Mouse (Mus musculus) lung, adult 2 months (tissue): ENCODE measurements around the gene Olfr806. TPM values are rescaled to one million over a fixed set of nuclear protein-coding genes. Genes with fewer than 3 reads are reported as not detected.

ENCODE experiments used
- DNase-seq: peaks from one replicate; pipeline ENCODE4 v3.0.0; 2022
- H3K4me1 ChIP-seq: fragments of 200-500 bp; 2 replicates; pipeline ENCODE4 v1.6.1; 2011; ENCODE audit warnings: low read length; ENCODE audit not compliant: control insufficient read depth, insufficient read depth
- H3K4me3 ChIP-seq: fragments of 200-500 bp; replicated peaks from 2 replicates; pipeline ENCODE3; 2011; ENCODE audit warnings: low read depth, mild to moderate bottlenecking, control low read depth, low read length; ENCODE audit errors: extremely low read depth
- CTCF ChIP-seq: fragments of 200-500 bp; IDR thresholded peaks from 2 replicates; pipeline ENCODE4 v1.5.1; 2011; ENCODE audit warnings: mild to moderate bottlenecking, low read length, control low read depth; ENCODE audit not compliant: insufficient read depth
- POLR2A ChIP-seq: fragments of 200-500 bp; IDR thresholded peaks from 2 replicates; pipeline ENCODE4 v1.6.1; 2011; ENCODE audit warnings: low read depth, mild to moderate bottlenecking, control low read depth, low read length, borderline replicate concordance; ENCODE audit errors: extremely low read depth
- WGBS: fragments of 180-500 bp; shearing (Covaris S2); methylation state at CpG from one replicate; pipeline ENCODE4 v1.1.7; 2018; 5-methylcytosine and 5-hydroxymethylcytosine counted together
- polyA plus RNA-seq: library from polyadenylated mRNA; depleted of rRNA; stranded (reverse); fragments of >200 nt; gene quantifications from 2 replicates; pipeline ENCODE4 v1.2.3, GENCODE M21; 2012; rRNA removed

The Olfr806 gene
- not detected in 2 replicates for polyA plus RNA-seq

GRCm38 (mm10) chr10:129741821-129742220 lies at the start of gene Olfr806:
Gene Olfr806, minus strand, starts transcription at chr10:129741921.
- TF ChIP-seq POLR2A (no peak), CTCF (no peak)
- DNase-seq, result no peak
- no peak within 1 kb of the TSS for H3K4me3 ChIP-seq
- H3K4me1 ChIP-seq, result no peaks in the 10 kb centered on the region

- TF ChIP-seq CTCF (no peak), POLR2A (no peak)
- DNase-seq, result no peak
Measured at GRCm38 (mm10) chr10:129778123-129778522, 36.4 kb upstream of the Olfr806 start.

GRCm38 (mm10) chr10:129774338-129774737 lies 32.6 kb upstream of the Olfr806 start, which contains the start of gene Olfr809:
Gene Olfr809, plus strand, starts transcription at chr10:129774638.
- no peak for TF ChIP-seq CTCF
- no peak for TF ChIP-seq POLR2A
- DNase-seq, result no peak

More at GRCm38 (mm10) chr10:129778123-129778522, 36.4 kb upstream of the Olfr806 start:
- Histone ChIP-seq H3K4me3 (no peak overlapping the region), H3K4me1 (no peaks in the 10 kb centered on the region)

GRCm38 (mm10) chr10:129765182-129765581 lies 23.5 kb upstream of the Olfr806 start, which contains the start of gene Olfr808:
Gene Olfr808, plus strand, starts transcription at chr10:129765482.
- TF ChIP-seq CTCF, result no peak
- TF ChIP-seq POLR2A, result no peak
- Histone ChIP-seq H3K4me3 (no peak within 1 kb of the TSS), H3K4me1 (no peaks in the 10 kb centered on the region)
- no peak for DNase-seq
- WGBS, result 88% methylated on average over 1 of the region's 1 CpGs

More at GRCm38 (mm10) chr10:129774338-129774737, 32.6 kb upstream of the Olfr806 start, which contains the start of gene Olfr809:
- Histone ChIP-seq H3K4me1 (no peaks in the 10 kb centered on the region), H3K4me3 (no peak within 1 kb of the TSS)

GRCm38 (mm10) chr10:129757693-129758092 lies 16.0 kb upstream of the Olfr806 start, which contains the start of gene Olfr807:
Gene Olfr807, minus strand, starts transcription at chr10:129757793.
- H3K4me1 ChIP-seq, result no peaks in the 10 kb centered on the region
- H3K4me3 ChIP-seq, result no peak within 1 kb of the TSS
- WGBS, result 70% methylated on average over 1 of the region's 1 CpGs
- DNase-seq, result no peak
- TF ChIP-seq POLR2A (no peak), CTCF (no peak)

- no peak for DNase-seq
- no peaks in the 10 kb centered on the region for H3K4me1 ChIP-seq
- WGBS, result 95% methylated on average over 2 of the region's 2 CpGs
- TF ChIP-seq CTCF (no peak), POLR2A (no peak)
- no peak within 1 kb of the TSS for H3K4me3 ChIP-seq
Measured at GRCm38 (mm10) chr10:129729275-129729674, 12.4 kb downstream of the Olfr806 start, which contains the start of gene Olfr805. Gene Olfr805, minus strand, starts transcription at chr10:129729375.

- no peak within 1 kb of the TSS for H3K4me3 ChIP-seq
- no peaks in the 10 kb centered on the region for H3K4me1 ChIP-seq
- no peak for DNase-seq
- TF ChIP-seq CTCF (no peak), POLR2A (no peak)
Measured at GRCm38 (mm10) chr10:129702910-129703309, 38.8 kb downstream of the Olfr806 start, which contains the start of gene Olfr804. Gene Olfr804, plus strand, starts transcription at chr10:129703210.

GRCm38 (mm10) chr10:129694186-129694585 lies 47.5 kb downstream of the Olfr806 start, which contains the start of gene Olfr803:
Gene Olfr803, minus strand, starts transcription at chr10:129694286.
- 61% methylated on average over 2 of the region's 2 CpGs for WGBS
- no peak for TF ChIP-seq POLR2A
- TF ChIP-seq CTCF, result no peak
- no peak for DNase-seq
- H3K4me1 ChIP-seq, result no peaks in the 10 kb centered on the region
- H3K4me3 ChIP-seq, result no peak within 1 kb of the TSS

- WGBS, result 41% methylated on average over 1 of the region's 1 CpGs
- Histone ChIP-seq H3K4me3 (no peak within 1 kb of the TSS), H3K4me1 (no peaks in the 10 kb centered on the region)
- TF ChIP-seq POLR2A (no peak), CTCF (no peak)
- DNase-seq, result no peak
Measured at GRCm38 (mm10) chr10:129688069-129688468, 53.7 kb downstream of the Olfr806 start, which contains the start of gene Olfr802. Gene Olfr802, minus strand, starts transcription at chr10:129688169.

Other genes starting within 250 kb of the Olfr806 start
- not detected in 2 replicates for gene Olfr790, start 243.4 kb downstream of the Olfr806 start, polyA plus RNA-seq
- gene Olfr791, start 220.1 kb downstream of the Olfr806 start, polyA plus RNA-seq, result not detected in 2 replicates
- gene Olfr792, start 202.8 kb downstream of the Olfr806 start, polyA plus RNA-seq, result not detected in 2 replicates
- not detected in 2 replicates for gene Olfr794, start 174.3 kb downstream of the Olfr806 start, polyA plus RNA-seq
- gene Olfr796, start 129.4 kb downstream of the Olfr806 start, polyA plus RNA-seq, result not detected in 2 replicates
- not detected in 2 replicates for gene Olfr798, start 114.0 kb downstream of the Olfr806 start, polyA plus RNA-seq
- not detected in 2 replicates for gene Olfr799, start 104.4 kb downstream of the Olfr806 start, polyA plus RNA-seq
- gene Olfr800, start 84.2 kb downstream of the Olfr806 start, polyA plus RNA-seq, result not detected in 2 replicates
- not detected in 2 replicates for gene Olfr801, start 68.1 kb downstream of the Olfr806 start, polyA plus RNA-seq
- gene Olfr802, start 53.8 kb downstream of the Olfr806 start, polyA plus RNA-seq, result not detected in 2 replicates
- gene Olfr803, start 47.6 kb downstream of the Olfr806 start, polyA plus RNA-seq, result not detected in 2 replicates
- not detected in 2 replicates for gene Olfr804, start 38.7 kb downstream of the Olfr806 start, polyA plus RNA-seq
- gene Olfr805, start 12.5 kb downstream of the Olfr806 start, polyA plus RNA-seq, result not detected in 2 replicates
- gene Olfr807, start 15.9 kb upstream of the Olfr806 start, polyA plus RNA-seq, result not detected in 2 replicates
- not detected in 2 replicates for gene Olfr808, start 23.6 kb upstream of the Olfr806 start, polyA plus RNA-seq
- not detected in 2 replicates for gene Olfr809, start 32.7 kb upstream of the Olfr806 start, polyA plus RNA-seq
- gene Olfr810, start 53.0 kb upstream of the Olfr806 start, polyA plus RNA-seq, result not detected in 2 replicates
- not detected in 2 replicates for gene Olfr811, start 62.5 kb upstream of the Olfr806 start, polyA plus RNA-seq
- not detected in 2 replicates for gene Olfr812, start 104.2 kb upstream of the Olfr806 start, polyA plus RNA-seq
- gene Olfr813, start 113.4 kb upstream of the Olfr806 start, polyA plus RNA-seq, result not detected in 2 replicates
- not detected in 2 replicates for gene Olfr814, start 137.9 kb upstream of the Olfr806 start, polyA plus RNA-seq
- not detected in 2 replicates for gene Olfr815, start 163.9 kb upstream of the Olfr806 start, polyA plus RNA-seq
- not detected in 2 replicates for gene Olfr816, start 173.7 kb upstream of the Olfr806 start, polyA plus RNA-seq
- not detected in 2 replicates for gene Olfr818, start 207.2 kb upstream of the Olfr806 start, polyA plus RNA-seq
- not detected in 2 replicates for gene Olfr819, start 225.3 kb upstream of the Olfr806 start, polyA plus RNA-seq
- not detected in 2 replicates for gene Olfr247, start 234.2 kb upstream of the Olfr806 start, polyA plus RNA-seq
- not detected in 2 replicates for gene Gm10310, start 243.1 kb upstream of the Olfr806 start, polyA plus RNA-seq